Mouse (Mus musculus) right cerebral cortex, adult 2 months (tissue): ENCODE data around the gene Dio2.

ENCODE experiments used
- DNase-seq, 2 experiments: peaks; one replicate each; pipeline ENCODE4 v3.0.0; 2021 to 2022; ENCODE audit warnings: low spot score in 2 of 2

Gene Dio2

DNA sequence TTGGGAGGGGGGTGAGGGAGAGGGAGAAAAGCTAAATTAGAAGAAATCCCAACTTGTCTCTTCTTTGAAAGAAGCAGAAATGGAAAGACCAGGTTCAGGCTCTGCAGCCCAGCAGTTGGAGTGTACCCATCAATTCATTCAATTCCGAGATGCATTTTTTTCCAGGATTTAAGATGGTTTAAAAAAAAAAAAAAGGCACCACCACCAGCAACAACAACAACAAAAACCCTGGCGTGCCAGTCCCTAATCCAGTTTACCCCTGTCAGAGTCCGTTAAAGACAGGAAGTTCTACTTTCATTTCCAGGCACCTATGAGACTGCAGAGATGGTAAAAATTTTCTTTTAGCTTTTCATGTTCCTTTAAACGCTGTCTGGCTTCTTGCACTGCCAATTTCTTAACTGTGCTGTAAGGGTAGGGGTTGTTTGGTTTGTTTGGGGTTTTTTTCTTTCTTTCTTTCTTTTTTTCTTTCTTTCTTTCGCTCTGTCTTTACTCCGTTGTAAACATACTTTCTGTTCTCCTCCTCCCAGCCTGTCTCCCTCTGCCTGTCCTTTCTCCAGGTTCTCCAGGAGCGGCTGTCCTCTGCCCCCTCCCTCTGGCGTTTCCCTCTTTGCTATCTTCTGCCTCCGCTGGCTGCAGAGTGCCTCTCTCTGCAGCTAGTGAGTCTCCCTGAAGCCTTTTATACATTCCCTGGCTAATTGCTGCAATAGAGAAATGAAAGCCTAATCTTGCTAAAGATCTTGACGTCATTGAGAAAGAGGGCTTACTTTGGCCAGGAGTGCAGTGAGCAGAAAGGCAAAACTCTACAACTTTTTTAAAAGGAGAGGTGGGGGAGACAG is at the start of gene Dio2:
Gene Dio2 (minus strand): TSS at position 51 of the 836 bp plus-strand sequence.
- peak; percentile 20 to 37 for DNase-seq

DNA sequence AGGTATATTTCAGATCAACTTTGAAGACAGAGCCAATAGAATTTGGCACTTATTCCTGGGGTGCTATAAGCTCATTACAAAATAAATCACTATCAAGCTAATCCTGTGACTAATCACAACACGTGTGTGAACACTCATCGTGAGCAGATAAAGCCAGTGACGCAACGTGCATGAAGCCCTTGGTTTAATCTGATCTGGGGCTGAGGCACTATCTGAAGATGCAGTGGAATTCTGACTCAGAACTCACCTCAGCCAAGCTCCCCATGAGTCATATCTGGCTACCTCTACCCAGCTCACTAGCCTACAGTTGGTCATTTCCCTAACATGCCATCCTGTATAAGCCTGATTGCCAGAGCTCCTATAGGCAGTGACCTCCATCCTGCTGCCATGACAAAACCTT is 43.2 kb upstream of the Dio2 start:
- DNase-seq = peak in 1 of 2 experiments; percentile 2

DNA sequence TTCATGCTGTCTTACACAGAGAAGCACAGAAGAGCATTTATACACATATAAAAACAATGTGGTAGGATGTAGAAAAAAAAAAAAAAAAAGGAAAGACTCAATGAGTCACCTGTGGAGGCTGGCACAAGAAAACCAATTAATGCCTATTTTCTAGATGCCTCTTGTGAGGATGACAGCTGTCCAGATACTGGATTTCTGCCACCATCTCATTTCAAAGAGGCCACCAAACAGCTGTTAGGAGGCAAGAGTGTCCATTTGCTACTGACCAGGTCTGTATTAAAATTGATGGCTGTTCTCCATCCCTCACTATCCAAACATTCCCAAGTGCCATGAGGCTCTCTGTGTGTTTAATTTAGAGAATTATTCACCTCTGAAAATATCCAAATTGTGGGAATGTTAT is 6.5 kb upstream of the Dio2 start:
- no peak for DNase-seq

DNA sequence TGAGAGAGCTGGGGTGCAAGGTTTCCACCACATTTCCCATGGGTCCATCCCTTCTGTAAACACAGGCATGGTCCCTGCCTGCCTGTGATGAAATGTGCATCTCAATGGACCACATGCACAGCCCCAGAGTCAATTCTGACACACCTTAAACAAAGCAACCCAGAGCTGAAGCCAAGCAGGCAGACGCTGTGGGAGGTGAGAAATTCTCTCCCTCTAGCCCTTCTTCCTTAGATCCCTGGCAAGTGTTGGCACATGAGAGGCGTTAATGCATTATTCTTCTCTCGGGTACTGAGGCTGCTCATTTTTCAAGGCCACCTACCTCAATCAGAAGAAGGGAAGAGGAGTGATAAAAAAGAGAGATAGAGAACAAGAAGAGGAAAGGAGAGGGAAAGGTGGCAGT is 5.4 kb upstream of the Dio2 start:
- DNase-seq = peak; percentile 46 to 47

DNA sequence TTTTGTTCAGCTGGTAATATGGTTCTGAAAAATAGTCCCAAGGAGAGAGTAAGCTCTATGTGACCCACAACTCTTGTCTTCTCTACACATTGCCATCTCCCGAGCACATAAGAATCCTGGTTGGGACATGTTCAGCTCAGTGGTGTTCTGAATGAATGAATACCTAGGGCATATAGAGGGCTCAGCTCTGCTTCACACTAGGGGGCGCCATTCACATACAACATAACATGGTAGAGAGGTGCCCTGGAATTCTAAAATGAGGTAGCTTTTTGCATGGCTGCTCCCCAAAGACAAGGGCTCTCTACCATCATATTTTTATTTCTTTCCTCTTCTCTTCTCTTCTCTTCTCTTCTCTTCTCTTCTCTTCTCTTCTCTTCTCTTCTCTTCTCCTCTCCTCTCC is 2.2 kb upstream of the Dio2 start:
- peak; percentile 81 to 84 for DNase-seq

DNA sequence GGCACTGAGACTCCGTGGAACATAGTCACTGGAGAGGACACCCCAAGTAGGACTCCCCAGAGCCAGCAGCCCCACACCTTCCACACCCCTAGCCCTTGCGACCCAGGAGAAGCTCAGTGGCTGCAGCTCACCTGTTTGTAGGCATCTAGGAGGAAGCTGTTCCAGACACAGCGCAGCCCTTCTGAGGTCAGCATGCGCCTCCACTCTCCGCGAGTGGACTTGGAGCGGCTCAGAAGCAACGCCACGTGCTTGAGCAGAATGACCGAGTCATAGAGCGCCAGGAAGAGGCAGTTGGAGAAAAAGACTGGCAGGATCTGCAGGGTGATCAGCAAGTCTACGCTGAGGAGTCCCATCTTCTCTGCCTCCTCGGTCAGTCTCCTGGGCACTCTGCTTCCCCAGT is 306 bp downstream of the Dio2 start:
- DNase-seq = no peak

DNA sequence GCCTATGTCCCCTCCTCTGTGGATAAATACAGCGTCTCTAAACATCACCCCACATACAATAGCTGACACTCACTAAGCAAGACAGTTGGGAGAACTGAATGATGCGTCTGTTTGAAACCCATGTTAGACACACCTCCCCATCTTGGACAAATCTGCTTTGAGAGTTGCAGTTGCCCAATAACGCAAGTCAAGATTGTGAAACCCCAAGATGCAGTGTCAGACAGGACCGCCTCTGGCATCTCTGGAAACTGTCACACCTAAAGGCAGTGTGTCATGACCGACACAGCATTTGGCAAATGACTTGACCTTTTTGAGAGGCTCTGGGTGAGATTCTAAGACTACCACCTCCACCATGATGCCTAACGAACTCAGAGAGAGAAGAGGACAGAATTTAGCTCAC is 2.8 kb downstream of the Dio2 start:
- no peak for DNase-seq

DNA sequence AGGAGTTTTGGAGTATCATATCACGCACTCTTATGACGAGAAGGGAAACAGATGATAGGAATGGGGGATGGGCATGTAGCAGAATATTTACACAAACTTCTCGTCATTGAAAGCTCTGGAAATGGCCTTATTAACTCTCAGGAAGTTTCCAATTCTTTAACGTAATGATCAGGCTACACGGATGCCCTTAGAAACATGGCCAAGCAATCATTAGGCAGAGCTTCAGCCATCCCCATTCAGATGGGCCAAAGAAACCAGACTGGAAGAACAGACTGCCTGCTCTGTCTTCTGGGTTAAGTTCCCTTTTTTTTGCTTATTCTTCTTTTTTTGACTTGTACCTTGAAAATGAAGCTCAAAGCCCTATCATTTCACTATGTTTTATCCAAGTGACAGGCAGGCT is 3.7 kb downstream of the Dio2 start:
- DNase-seq = no peak

DNA sequence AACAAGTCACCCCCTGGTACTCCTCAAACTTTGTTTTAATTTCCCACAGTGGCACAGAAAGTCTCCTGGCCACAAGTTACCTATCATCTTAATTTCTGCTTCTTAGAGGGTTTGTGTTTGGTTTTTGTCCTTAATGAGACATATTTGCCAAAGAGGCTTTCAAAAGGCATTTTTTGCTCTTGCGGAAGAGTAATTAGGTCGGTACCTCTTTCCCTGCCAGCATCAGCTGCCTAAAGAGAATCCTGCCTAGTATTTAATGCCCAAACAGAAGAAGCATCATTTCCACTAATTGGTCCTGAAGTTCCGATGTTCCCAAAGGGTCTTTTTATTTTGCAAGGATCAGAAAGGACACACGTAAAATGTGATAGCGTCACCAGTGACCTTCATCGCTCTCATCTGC is 4.5 kb downstream of the Dio2 start:
- no peak for DNase-seq

DNA sequence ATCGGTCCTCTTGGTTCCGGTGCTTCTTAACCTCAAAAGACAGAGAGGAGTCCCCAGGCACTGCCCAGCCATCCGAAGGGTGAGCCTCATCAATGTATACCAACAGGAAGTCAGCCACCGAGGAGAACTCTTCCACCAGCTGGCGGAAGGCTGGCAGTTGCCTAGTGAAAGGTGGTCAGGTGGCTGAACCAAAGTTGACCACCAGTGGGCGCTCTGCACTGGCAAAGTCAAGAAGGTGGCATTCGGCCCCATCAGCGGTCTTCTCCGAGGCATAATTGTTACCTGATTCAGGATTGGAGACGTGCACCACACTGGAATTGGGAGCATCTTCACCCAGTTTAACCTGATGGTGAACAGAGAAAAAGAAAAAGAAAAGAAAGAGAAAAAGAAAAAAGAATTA is 8.6 kb downstream of the Dio2 start:
- peak; percentile 22 to 29 for DNase-seq

DNA sequence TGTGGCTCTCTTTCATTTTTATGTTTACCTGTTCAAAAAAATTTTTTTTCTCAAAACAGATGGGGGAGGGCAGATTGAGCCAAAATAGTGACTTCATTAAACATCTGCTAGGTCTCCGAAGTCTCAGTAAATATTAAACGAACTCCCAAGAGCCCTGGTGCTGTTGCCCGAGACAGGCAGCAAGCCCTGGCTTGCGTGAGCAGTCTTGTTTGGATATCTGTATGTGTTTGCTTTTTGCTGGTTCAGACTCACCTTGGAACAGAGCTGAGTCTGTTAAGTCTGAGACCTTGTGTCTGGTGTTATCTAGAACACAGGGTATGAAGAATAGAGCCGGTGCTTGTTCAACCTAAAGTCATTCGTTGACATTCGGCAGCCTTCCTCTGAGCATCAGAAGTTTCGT is 13.1 kb downstream of the Dio2 start:
- DNase-seq = no peak

DNA sequence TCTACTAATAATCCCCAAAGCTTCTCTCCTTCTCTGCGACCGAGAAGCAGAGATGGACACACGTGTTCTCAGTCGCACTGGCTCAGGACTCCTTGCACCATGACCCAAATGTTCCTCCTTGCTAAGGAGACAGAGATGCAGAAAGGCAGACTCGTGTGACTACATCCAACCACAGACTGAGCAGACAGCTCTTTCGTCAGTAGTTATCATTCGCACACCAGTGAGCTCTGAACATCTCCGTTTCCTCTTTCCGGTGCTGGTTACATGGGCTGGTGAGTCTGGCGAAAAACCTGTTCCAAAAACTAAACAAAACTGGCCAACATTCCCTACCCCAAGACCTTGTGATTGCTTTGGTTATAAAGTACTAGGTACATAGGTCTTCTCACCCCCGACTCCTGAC is 13.6 kb downstream of the Dio2 start:
- DNase-seq = no peak

DNA sequence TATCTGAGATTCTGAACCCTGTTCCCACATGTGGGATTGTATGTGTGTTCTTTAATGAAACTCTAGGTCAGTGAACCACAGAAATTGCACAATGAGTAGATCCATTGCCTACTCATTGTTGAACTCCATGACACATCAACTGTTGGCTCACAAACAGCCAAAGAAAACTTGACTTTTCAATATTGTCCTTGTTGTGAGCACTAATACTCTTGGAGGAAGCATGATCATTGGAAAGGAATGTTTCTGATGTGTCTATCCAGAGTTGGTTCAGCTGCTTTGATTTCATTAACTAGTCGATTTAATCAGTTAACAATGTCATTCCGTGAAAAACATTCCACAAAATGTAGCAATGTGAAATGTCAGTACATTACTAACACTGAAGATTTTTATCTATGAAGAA is 44.1 kb downstream of the Dio2 start:
- no peak for DNase-seq
